Mouse (Mus musculus): Measurements from ENCODE around the gene Catspere2.

DNA sequence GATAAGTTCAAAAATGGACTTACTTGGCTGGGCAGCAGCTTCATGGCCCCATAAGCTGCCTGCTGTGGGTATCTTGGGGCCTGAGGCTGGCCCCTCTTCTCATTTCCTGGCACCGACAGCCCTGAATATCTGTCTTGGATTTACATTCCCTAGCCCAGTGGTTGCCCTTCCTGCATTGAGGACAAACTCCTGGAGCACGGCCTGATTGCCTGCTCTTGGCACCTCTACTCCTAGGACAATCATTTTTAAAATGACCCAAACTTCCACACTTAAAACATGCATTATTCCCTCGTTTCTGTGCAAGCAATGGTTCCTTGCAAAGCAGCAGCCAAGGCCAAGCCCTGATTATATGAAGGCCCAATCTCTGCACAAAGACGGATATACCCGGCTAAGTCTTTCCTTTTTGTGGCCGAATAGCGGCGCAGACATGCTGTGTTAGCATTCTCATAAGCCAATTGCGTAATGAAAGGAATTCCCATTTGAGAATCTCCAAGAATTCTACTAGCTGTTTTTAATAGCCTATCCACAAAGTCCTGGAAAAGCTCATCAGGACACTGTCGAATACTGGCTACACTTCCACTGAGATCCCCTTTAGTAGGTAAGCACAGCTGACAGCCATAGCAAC lies 222.6 kb downstream of the Catspere2 start:
- TF ChIP-seq POLR2A (IDR thresholded peaks at IDR 0.05; ENCODE audit: borderline replicate concordance, extremely low read depth, insufficient read depth, insufficient read length, poor library complexity, severe bottlenecking) (no peak), CTCF (IDR thresholded peaks at IDR 0.05; ENCODE audit: borderline replicate concordance, extremely low read depth, insufficient read depth, insufficient read length) (no peak)
